In the genomic region with DNA sequence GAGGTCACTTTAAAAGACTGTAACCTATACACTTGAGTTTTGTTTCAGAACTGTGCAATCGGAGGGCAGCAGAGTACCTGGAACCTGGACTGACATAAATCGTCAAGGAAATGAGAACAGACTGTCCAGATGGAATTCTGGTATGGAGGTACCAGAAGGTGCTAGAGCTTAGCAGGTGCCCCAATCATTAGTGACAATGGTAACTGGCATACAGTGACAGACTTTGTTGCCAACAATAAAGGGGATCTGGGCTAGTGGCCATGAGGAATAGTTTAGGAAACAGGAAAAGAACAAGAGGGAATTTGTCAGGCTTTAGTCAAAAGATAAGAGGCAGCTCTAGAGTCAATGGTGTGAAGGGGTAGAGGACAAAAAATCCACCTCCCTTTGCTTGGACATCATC, we compare ENCODE assay signal across 26 mouse cellular contexts. TPM values are rescaled to one million over a fixed set of nuclear protein-coding genes. Genes with fewer than 3 reads are reported as not detected.
DNase-seq lines count a peak whose midpoint lies in the region; ATAC-seq and TF ChIP-seq lines count a peak whose summit lies in the region.
"Had no signal": no experiment of that assay in that cellular context is flagged by ENCODE, and none has a peak within 500 bp of the region (broad histone marks: within the 10 kb centered on the region; RNA-seq: fewer than 3 reads in every experiment).

No protein-coding gene starts in this region.

- H3K9me3 ChIP-seq in forebrain, embryonic 14.5 days (replicated peaks; ENCODE audit: control insufficient read depth, low read length): no peaks in the 10 kb centered on the region
- no peaks in the 10 kb centered on the region for H3K9me3 ChIP-seq in forebrain, embryonic 16.5 days (ENCODE audit: control insufficient read depth, low read length)
- H3K9me3 ChIP-seq: forebrain, embryonic 10.5 days; hindbrain, embryonic 15.5 days; limb, embryonic 15.5 days; midbrain, embryonic 15.5 days; neural tube, embryonic 12.5 days had no signal

- intact Hi-C loops in left cerebral cortex, postnatal 36 days (cut with DNase I): loop anchor here (10.0 kb wide), 1 partner anchor 77 kb away; no protein-coding TSS in a partner anchor
- intact Hi-C loops in heart, adult 2 months (cut with DNase I): no loop called here

- H3K9ac ChIP-seq in forebrain, embryonic 14.5 days (ENCODE audit: low read length): no peak overlapping the region
- H3K9ac ChIP-seq in forebrain, embryonic 16.5 days (replicated peaks; ENCODE audit: low read depth, low read length): no peak overlapping the region
- H3K9ac ChIP-seq in heart, adult 2 months (ENCODE audit: low read depth, low read length): no peak overlapping the region
- H3K9ac ChIP-seq: hindbrain, embryonic 15.5 days; limb, embryonic 15.5 days; liver, embryonic 14.5 days; lung, embryonic 14.5 days; midbrain, embryonic 15.5 days; neural tube, embryonic 12.5 days had no signal

- no peaks in the 10 kb centered on the region for H3K27me3 ChIP-seq in forebrain, embryonic 14.5 days (replicated peaks; ENCODE audit: control insufficient read depth, insufficient read depth, low read length)
- H3K27me3 ChIP-seq in forebrain, embryonic 16.5 days (replicated peaks; ENCODE audit: control insufficient read depth, insufficient read depth, low read length): no peaks in the 10 kb centered on the region
- no peaks in the 10 kb centered on the region for H3K27me3 ChIP-seq in heart, adult 2 months (ENCODE audit: control insufficient read depth, insufficient read depth, low read length)
- H3K27me3 ChIP-seq: hindbrain, embryonic 15.5 days; limb, embryonic 15.5 days; neural tube, embryonic 12.5 days had no signal

- 82% methylated on average over 2 of the region's 2 CpGs for WGBS in forebrain, embryonic 14.5 days
- 59% methylated on average over 2 of the region's 2 CpGs for WGBS in forebrain, embryonic 16.5 days
- 68% methylated on average over 2 of the region's 2 CpGs for WGBS in heart, adult 2 months

- H3K4me1 ChIP-seq in forebrain, embryonic 14.5 days (ENCODE audit: control insufficient read depth, insufficient read depth, low read length): no peaks in the 10 kb centered on the region
- no peaks in the 10 kb centered on the region for H3K4me1 ChIP-seq in forebrain, embryonic 16.5 days (replicated peaks; ENCODE audit: control insufficient read depth, insufficient read depth, low read length)
- no peaks in the 10 kb centered on the region for H3K4me1 ChIP-seq in heart, adult 2 months (ENCODE audit: control insufficient read depth, insufficient read depth, low read length)
- H3K4me1 ChIP-seq: forebrain, embryonic 10.5 days; hindbrain, embryonic 15.5 days; limb, embryonic 15.5 days; midbrain, embryonic 15.5 days; neural tube, embryonic 12.5 days had no signal

- no peak for ATAC-seq in forebrain, embryonic 14.5 days
- no peak for ATAC-seq in forebrain, embryonic 16.5 days
- ATAC-seq: intestine, embryonic 16.5 days; midbrain, embryonic 15.5 days had no signal

- no peak overlapping the region for H3K4me2 ChIP-seq in forebrain, embryonic 14.5 days (ENCODE audit: low read length)
- no peak overlapping the region for H3K4me2 ChIP-seq in forebrain, embryonic 16.5 days (ENCODE audit: low read length)
- H3K4me2 ChIP-seq: hindbrain, embryonic 15.5 days; limb, embryonic 15.5 days; lung, embryonic 14.5 days; midbrain, embryonic 15.5 days; neural tube, embryonic 12.5 days had no signal

- TF ChIP-seq POLR2A in heart, adult 2 months (IDR thresholded peaks at IDR 0.05; ENCODE audit: insufficient read depth, low read depth, low read length): no peak

- TF ChIP-seq EP300 in heart, adult 2 months (IDR thresholded peaks at IDR 0.05; ENCODE audit: insufficient read depth, low read depth, low read length): no peak

- peak; percentile 25 for DNase-seq in forebrain, embryonic 14.5 days (ENCODE audit: low spot score)
- peak; percentile 93 for DNase-seq in brain, adult 2 months (ENCODE audit: low read depth, low spot score)
- DNase-seq in cerebellum, adult 8-10 months: peak; percentile 63
- DNase-seq in cerebellum, postnatal 36 days: peak; percentile 44 to 67
- no peak for DNase-seq in left cerebral cortex, postnatal 36 days (ENCODE audit: low spot score in 2 of 2)
- no peak for DNase-seq in heart, adult 2 months
- DNase-seq: adrenal gland, postnatal 25 days; gastrocnemius, adult 2 months; heart, postnatal 4 days; kidney, postnatal 25 days; lung, postnatal 36 days; retina, postnatal 1 day; right cerebral cortex, postnatal 25 days; spleen, adult 18-20 months; thymus, postnatal 4 days had no signal

- H3K27ac ChIP-seq in forebrain, embryonic 14.5 days (ENCODE audit: low read depth, low read length): no peak overlapping the region
- no peak overlapping the region for H3K27ac ChIP-seq in forebrain, embryonic 16.5 days (ENCODE audit: low read length)
- H3K27ac ChIP-seq in heart, adult 2 months: no peak overlapping the region
- H3K27ac ChIP-seq: forebrain, embryonic 10.5 days; gastrocnemius, adult 2 months; hindbrain, embryonic 15.5 days; layer of hippocampus, adult 2 months; limb, embryonic 15.5 days; liver, embryonic 14.5 days; midbrain, embryonic 15.5 days; neural tube, embryonic 12.5 days had no signal

- H3K79me2 ChIP-seq in heart, adult 2 months (replicated peaks; ENCODE audit: control insufficient read depth, insufficient read depth, low read length): no peaks in the 10 kb centered on the region

- no peak overlapping the region for H3K4me3 ChIP-seq in forebrain, embryonic 14.5 days (ENCODE audit: low read depth, low read length)
- no peak overlapping the region for H3K4me3 ChIP-seq in forebrain, embryonic 16.5 days (replicated peaks; ENCODE audit: low read length)
- no peak overlapping the region for H3K4me3 ChIP-seq in heart, adult 2 months
- H3K4me3 ChIP-seq: forebrain, embryonic 10.5 days; gastrocnemius, adult 2 months; hindbrain, embryonic 15.5 days; layer of hippocampus, adult 2 months; limb, embryonic 15.5 days; midbrain, embryonic 15.5 days; neural tube, embryonic 12.5 days had no signal

- no peak for TF ChIP-seq CTCF in heart, adult 2 months (IDR thresholded peaks at IDR 0.05)

- H3K36me3 ChIP-seq in forebrain, embryonic 14.5 days (ENCODE audit: control insufficient read depth, insufficient read depth, low read length): no peaks in the 10 kb centered on the region
- no peaks in the 10 kb centered on the region for H3K36me3 ChIP-seq in forebrain, embryonic 16.5 days (ENCODE audit: control insufficient read depth, insufficient read depth)
- no peaks in the 10 kb centered on the region for H3K36me3 ChIP-seq in heart, adult 2 months (ENCODE audit: control insufficient read depth, insufficient read depth, low read length)
- H3K36me3 ChIP-seq: forebrain, embryonic 10.5 days; hindbrain, embryonic 15.5 days; limb, embryonic 15.5 days; midbrain, embryonic 15.5 days; neural tube, embryonic 12.5 days had no signal

RNA-seq across cellular contexts. Expression of a gene that starts 43.3 kb away (rescaled TPM):
- polyA plus RNA-seq in forebrain, embryonic 14.5 days (2014; fragmentation: Nextera tagmentation; extraction: Ambion mirVana): 0.17 TPM in 1 of 2 replicates, not detected in the other
- polyA plus RNA-seq in forebrain, embryonic 16.5 days (2015; fragmentation: Nextera tagmentation; extraction: Ambion mirVana): not detected in 2 replicates
- total RNA-seq in left cerebral cortex, postnatal 36 days (2021): 1 to 10 TPM; 2.9 TPM
- total RNA-seq in heart, adult 2 months (2021): 1 to 10 TPM; 3.5 to 6.1 TPM
- 0.70 and 1.5 TPM in 2 replicates for polyA plus RNA-seq in heart, adult 2 months (2012; rRNA removed)
- total RNA-seq: gastrocnemius, adult 2 months; megakaryocyte-erythroid progenitor cell, adult 5-6 weeks had no signal
- polyA plus RNA-seq: forebrain, embryonic 10.5 days; intestine, embryonic 16.5 days; neural tube, embryonic 12.5 days had no signal

Comparison
In these comparisons a context has a peak if more than half of its experiments do, and no peak if none do; other contexts are left out.
1. DNase-seq: peak in forebrain, embryonic 14.5 days (single experiment), brain, adult 2 months (single experiment), cerebellum, adult 8-10 months (single experiment) and cerebellum, postnatal 36 days (2 of 2); none in left cerebral cortex, postnatal 36 days (0 of 2) and heart, adult 2 months (0 of 2).